Mouse (Mus musculus) CH12F3 (cell line): ENCODE measurements around the gene Mtss1l.
"Not testable (repeated sequence)": the region's sequence is repeated elsewhere in the genome, so short reads cannot be mapped to it uniquely, and the experiment has no call there.

Source experiments
- in situ Hi-C: fragments of 300-500 bp; cut with MboI; formaldehyde crosslinking; loops from 2 replicates; pipeline ENCODE4 v1.14.3; 2020; ENCODE audit warnings: low sequenced_read_pairs

Gene Mtss1l

GRCm38 (mm10) chr8:110775721-110776120, 54.4 kb downstream of the Mtss1l start:
- in situ Hi-C loops: no loop called here

- in situ Hi-C loops: no loop called here
These were observed 55.1 kb downstream of the Mtss1l start for GRCm38 (mm10) chr8:110776335-110776734.

GRCm38 (mm10) chr8:110779924-110780718, 58.8 kb downstream of the Mtss1l start:
- in situ Hi-C loops: no loop called here

GRCm38 (mm10) chr8:110785366-110785765, 64.1 kb downstream of the Mtss1l start:
- in situ Hi-C loops: no loop called here

- in situ Hi-C loops: not testable (repeated sequence)
These were observed 65.2 kb downstream of the Mtss1l start for GRCm38 (mm10) chr8:110786501-110786900.

GRCm38 (mm10) chr8:110786934-110787333, 65.7 kb downstream of the Mtss1l start:
- in situ Hi-C loops: no loop called here

GRCm38 (mm10) chr8:110787411-110787954, 66.2 kb downstream of the Mtss1l start:
- in situ Hi-C loops: no loop called here

- in situ Hi-C loops: no loop called here
These were observed 67.7 kb downstream of the Mtss1l start for GRCm38 (mm10) chr8:110788981-110789380.

GRCm38 (mm10) chr8:110789571-110789970, 68.3 kb downstream of the Mtss1l start:
- in situ Hi-C loops: no loop called here

- in situ Hi-C loops: no loop called here
These were observed 69.0 kb downstream of the Mtss1l start for GRCm38 (mm10) chr8:110790270-110790669.
